Mouse (Mus musculus): ENCODE measurements around the gene Rbfox1.

DNA sequence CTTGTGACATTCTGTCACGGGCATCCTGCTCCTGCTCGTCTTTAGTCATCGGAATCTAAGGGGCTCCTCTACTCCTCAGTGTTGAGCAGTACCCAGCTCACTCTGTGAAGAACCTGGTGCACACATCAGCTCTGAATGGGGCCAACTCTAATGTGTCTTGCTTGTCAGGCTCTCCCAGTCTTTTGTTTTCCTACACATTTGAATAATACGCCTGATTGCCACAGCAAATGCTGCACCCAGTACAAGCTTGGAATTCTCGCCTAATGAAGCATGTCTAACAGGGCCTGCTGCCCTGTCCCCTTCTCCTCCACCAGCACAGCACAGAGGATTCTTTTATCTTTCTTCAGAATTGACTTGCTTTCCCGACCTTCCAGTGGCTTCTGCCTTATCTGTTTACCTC is 1261.3 kb downstream of the Rbfox1 start:
- TF ChIP-seq CTCF (IDR thresholded peaks at IDR 0.05; ENCODE audit: insufficient read depth, low read length): no peak
- TF ChIP-seq POLR2A (IDR thresholded peaks at IDR 0.05; ENCODE audit: borderline replicate concordance, extremely low read depth, low read depth, low read length): no peak

Data from lung, adult 2 months (tissue).